Mouse (Mus musculus) cerebellum, adult 2 months (tissue): Measurements from ENCODE around the gene Pot1a.

Source experiments
- CTCF ChIP-seq: fragments of 200-500 bp; IDR thresholded peaks from 2 replicates; pipeline ENCODE4 v1.5.1; 2011; ENCODE audit warnings: low read depth, mild to moderate bottlenecking, control low read depth, low read length, moderate library complexity, borderline replicate concordance; ENCODE audit not compliant: insufficient read depth
- POLR2A ChIP-seq: fragments of 200-500 bp; IDR thresholded peaks from 2 replicates; pipeline ENCODE4 v1.6.1; 2011; ENCODE audit warnings: low read length, control low read depth, borderline replicate concordance; ENCODE audit not compliant: insufficient read depth

DNA sequence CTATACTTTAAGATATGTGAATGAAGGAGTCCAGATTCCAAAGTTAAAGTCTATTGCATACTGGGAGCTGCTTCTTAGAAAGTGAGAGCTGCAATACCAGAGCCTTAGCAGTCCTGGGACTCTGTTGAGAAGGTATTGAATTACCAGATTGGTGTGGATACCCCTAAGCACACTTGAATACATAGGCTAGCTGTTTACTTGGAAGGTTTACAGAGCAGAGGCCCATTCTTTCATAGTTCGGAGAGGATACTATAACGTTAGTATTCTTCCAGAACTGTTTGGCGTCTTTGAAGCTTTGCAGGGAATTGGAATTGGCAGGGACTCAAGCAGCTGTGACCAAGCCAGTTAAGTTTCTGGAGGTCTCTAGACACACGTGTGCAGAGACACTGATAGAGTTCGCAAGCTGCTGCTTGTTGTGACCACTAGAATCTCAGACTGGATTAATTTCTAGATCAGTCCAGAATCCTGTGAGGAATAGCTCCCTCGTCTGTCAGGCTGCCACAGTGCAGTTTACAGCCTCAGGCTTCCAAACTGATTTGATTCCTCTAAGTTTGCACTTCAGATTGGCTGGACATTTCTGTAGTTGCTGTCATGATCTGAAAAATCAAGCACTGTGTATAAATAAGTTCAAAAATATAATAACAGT is 99.7 kb downstream of the Pot1a start:
- TF ChIP-seq CTCF, result peak; percentile 53; the same call in 1 of the 2 replicates
- TF ChIP-seq POLR2A, result no peak
